Mouse (Mus musculus) small intestine, adult 2 months (tissue): ENCODE measurements at regions not wholly inside any gene's neighbourhood (a gene's known extent, or its start where the extent isn't known, plus 50 kb on each side); places are given as distances from the start of the nearest gene placed in this dataset.

Experiments
- CTCF ChIP-seq: fragments of 200-500 bp; IDR thresholded peaks from 2 replicates; pipeline ENCODE4 v1.5.1; 2012; ENCODE audit warnings: low read depth, mild to moderate bottlenecking, control low read depth, inconsistent platforms, low read length, moderate library complexity, mixed read lengths; ENCODE audit not compliant: insufficient replicate concordance, insufficient read length; ENCODE audit errors: extremely low read depth
- POLR2A ChIP-seq: fragments of 200-500 bp; IDR thresholded peaks from 2 replicates; pipeline ENCODE4 v1.6.1; 2012; ENCODE audit warnings: low read depth, mild to moderate bottlenecking, control low read depth, inconsistent platforms, low read length, moderate library complexity

DNA sequence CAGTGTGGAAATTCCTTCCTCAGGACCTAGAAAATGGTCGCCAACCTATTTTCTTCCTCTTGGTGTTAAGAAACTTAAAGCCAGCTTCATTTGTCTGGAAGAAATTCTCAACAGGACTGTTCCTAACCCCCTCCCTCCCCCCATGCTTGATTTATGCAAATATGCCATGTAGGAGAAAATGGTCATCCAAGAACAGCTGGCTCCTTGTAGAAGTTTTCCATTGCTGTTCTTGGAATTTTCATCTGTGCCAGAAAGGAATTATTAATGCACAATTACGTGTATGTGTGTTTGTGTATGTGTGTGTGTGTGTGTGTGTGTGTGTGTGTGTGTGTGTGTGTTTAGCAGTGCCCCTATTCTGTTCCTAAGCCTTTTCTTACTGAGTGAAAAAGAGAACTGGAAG is 178.6 kb upstream of the Tcf21 start:
- no peak for TF ChIP-seq POLR2A
- TF ChIP-seq CTCF = no peak
